Mouse (Mus musculus) erythroblast, embryonic 14.5 days (primary cell): Measurements from ENCODE around the gene Spsb1.

ENCODE experiments used
- GATA1 ChIP-seq: IDR thresholded peaks from 2 replicates; pipeline ENCODE4 v1.6.1; 2012; ENCODE audit warnings: low read length, inconsistent platforms, mixed read lengths
- TAL1 ChIP-seq: IDR thresholded peaks from 3 replicates; pipeline ENCODE4 v1.6.1; 2012; ENCODE audit warnings: low read length, inconsistent platforms, mixed read lengths

GRCm38 (mm10) chr4:149953621-149954481, 992 bp downstream of the Spsb1 start:
- TF ChIP-seq GATA1 (no peak), TAL1 (no peak)
